ENCODE assay signal across 14 mouse cellular contexts in genomic region chr5:140213001-140213400, GRCm38 (mm10).
"Had no signal": no experiment of that assay in that cellular context is flagged by ENCODE, and none has a peak within 500 bp of the region (broad histone marks: within the 10 kb centered on the region; RNA-seq: fewer than 3 reads in every experiment).

No protein-coding gene starts in this region.

- H3K27me3 ChIP-seq: limb, embryonic 12.5 days; limb, embryonic 15.5 days; liver, embryonic 13.5 days had no signal

- H3K4me2 ChIP-seq: limb, embryonic 12.5 days; limb, embryonic 15.5 days; liver, embryonic 13.5 days; midbrain, embryonic 11.5 days had no signal

- H3K4me3 ChIP-seq: limb, embryonic 12.5 days; limb, embryonic 15.5 days; liver, embryonic 13.5 days had no signal

- H3K36me3 ChIP-seq: limb, embryonic 12.5 days; limb, embryonic 15.5 days; liver, embryonic 13.5 days had no signal

- H3K27ac ChIP-seq: limb, embryonic 12.5 days; limb, embryonic 15.5 days; liver, embryonic 13.5 days; stomach, postnatal 0 days had no signal

- H3K9ac ChIP-seq: limb, embryonic 12.5 days; limb, embryonic 15.5 days; liver, embryonic 13.5 days had no signal

- DNase-seq: kidney, adult 18-20 months; kidney, adult 9 months; kidney, postnatal 14 days; kidney, postnatal 4 days; left cerebral cortex, postnatal 4 days; liver, embryonic 13.5 days; lung, adult 2 months; lung, postnatal 14 days; lung, postnatal 4 days; midbrain, embryonic 14.5 days had no signal

- H3K9me3 ChIP-seq: limb, embryonic 12.5 days; limb, embryonic 15.5 days; liver, embryonic 13.5 days had no signal
